Mouse (Mus musculus): ENCODE results near the gene Dad1. TPM values are rescaled to one million over a fixed set of nuclear protein-coding genes. Genes with fewer than 3 reads are reported as not detected.

Dad1 gene
- total and polyA plus RNA-seq, 3 experiments, result 186 to 320 TPM; not detected in 1

GRCm38 (mm10) chr14:54222289-54222727 is 31.6 kb downstream of the Dad1 start:
- H3K79me2 ChIP-seq (ENCODE audit: control insufficient read depth, insufficient read depth, low read length, poor library complexity), result no peaks in the 10 kb centered on the region
- peak; percentile 46 for DNase-seq (ENCODE audit: low read depth, low spot score)
- no peak overlapping the region for H3K4me3 ChIP-seq (ENCODE audit: control insufficient read depth in 1 of 2, insufficient read depth in 1 of 2, low read depth in 2 of 2, low read length in 2 of 2)
- 0 out of 2 replicates have a peak overlapping the region, but pooled peaks have one; percentile 12 for H3K27ac ChIP-seq (ENCODE audit: control insufficient read depth, low read depth, low read length)
- TF ChIP-seq SMC3 (IDR thresholded peaks at IDR 0.05; ENCODE audit: low read depth, low read length) (no peak), TBP (IDR thresholded peaks at IDR 0.05; ENCODE audit: low read depth, low read length) (no peak), USF1 (IDR thresholded peaks at IDR 0.05; ENCODE audit: low read depth, low read length) (peak; percentile 46; the same call in 1 of the 2 replicates), MXI1 (IDR thresholded peaks at IDR 0.05; ENCODE audit: low read depth, low read length) (no peak), RAD21 (IDR thresholded peaks at IDR 0.05; ENCODE audit: low read depth, low read length) (no peak)
- peaks cover 0 to 21% of the 10 kb centered on the region in 2 experiments; a peak in 2 of 4 replicates for H3K36me3 ChIP-seq (ENCODE audit: control insufficient read depth in 1 of 2, insufficient read depth in 2 of 2, low read length in 2 of 2)
- H3K9ac ChIP-seq (ENCODE audit: control insufficient read depth, low read depth, low read length, poor library complexity, severe bottlenecking), result no peak overlapping the region
- H3K4me1 ChIP-seq (ENCODE audit: control insufficient read depth in 1 of 2, insufficient read depth in 2 of 2, low read length in 2 of 2), result peaks cover 11 to 34% of the 10 kb centered on the region in 2 experiments
- H3K27me3 ChIP-seq (ENCODE audit: control insufficient read depth in 1 of 2, insufficient read depth in 2 of 2, low read length in 2 of 2), result no peaks in the 10 kb centered on the region
- H3K9me3 ChIP-seq (replicated peaks; ENCODE audit: insufficient read depth, low read length), result no peaks in the 10 kb centered on the region

GRCm38 (mm10) chr14:54221641-54222040 is 32.3 kb downstream of the Dad1 start:
- H3K27ac ChIP-seq (ENCODE audit: control insufficient read depth, low read depth, low read length), result peak overlapping the region; percentile 29; the same call in 1 of the 2 replicates
- H3K4me3 ChIP-seq (ENCODE audit: control insufficient read depth in 1 of 2, insufficient read depth in 1 of 2, low read depth in 2 of 2, low read length in 2 of 2), result no peak overlapping the region
- no peaks in the 10 kb centered on the region for H3K27me3 ChIP-seq (ENCODE audit: control insufficient read depth in 1 of 2, insufficient read depth in 2 of 2, low read length in 2 of 2)
- no peaks in the 10 kb centered on the region for H3K79me2 ChIP-seq (ENCODE audit: control insufficient read depth, insufficient read depth, low read length, poor library complexity)
- no peak overlapping the region for H3K9ac ChIP-seq (ENCODE audit: control insufficient read depth, low read depth, low read length, poor library complexity, severe bottlenecking)
- no peaks in the 10 kb centered on the region for H3K9me3 ChIP-seq (replicated peaks; ENCODE audit: insufficient read depth, low read length)
- H3K36me3 ChIP-seq (ENCODE audit: control insufficient read depth in 1 of 2, insufficient read depth in 2 of 2, low read length in 2 of 2), result peaks cover 0 to 15% of the 10 kb centered on the region in 2 experiments; a peak in 2 of 4 replicates
- DNase-seq (ENCODE audit: low read depth, low spot score), result no peak
- H3K4me1 ChIP-seq (ENCODE audit: control insufficient read depth in 1 of 2, insufficient read depth in 2 of 2, low read length in 2 of 2), result peaks cover 8 to 30% of the 10 kb centered on the region in 2 experiments
- TF ChIP-seq BHLHE40 (IDR thresholded peaks at IDR 0.05; ENCODE audit: borderline replicate concordance, low read depth, low read length), result no peak
- no peak for TF ChIP-seq POLR2AphosphoS2 (IDR thresholded peaks at IDR 0.05; ENCODE audit: low read length)
- no peak for TF ChIP-seq MAFK (IDR thresholded peaks at IDR 0.05; ENCODE audit: borderline replicate concordance, low read depth, low read length)
- TF ChIP-seq POLR2AphosphoS5 (IDR thresholded peaks at IDR 0.05; ENCODE audit: borderline replicate concordance, low read depth, low read length), result no peak

GRCm38 (mm10) chr14:54220726-54221494 is 33.0 kb downstream of the Dad1 start:
- no peaks in the 10 kb centered on the region for H3K9me3 ChIP-seq (replicated peaks; ENCODE audit: insufficient read depth, low read length)
- H3K36me3 ChIP-seq (ENCODE audit: control insufficient read depth in 1 of 2, insufficient read depth in 2 of 2, low read length in 2 of 2), result peaks cover 0 to 14% of the 10 kb centered on the region in 2 experiments; a peak in 2 of 4 replicates
- H3K4me3 ChIP-seq (ENCODE audit: control insufficient read depth in 1 of 2, insufficient read depth in 1 of 2, low read depth in 2 of 2, low read length in 2 of 2), result peak overlapping the region in 1 of 2 experiments; percentile 7; a peak in 1 of 4 replicates
- H3K4me1 ChIP-seq (ENCODE audit: control insufficient read depth in 1 of 2, insufficient read depth in 2 of 2, low read length in 2 of 2), result peaks cover 7 to 28% of the 10 kb centered on the region in 2 experiments
- no peaks in the 10 kb centered on the region for H3K27me3 ChIP-seq (ENCODE audit: control insufficient read depth in 1 of 2, insufficient read depth in 2 of 2, low read length in 2 of 2)
- H3K79me2 ChIP-seq (ENCODE audit: control insufficient read depth, insufficient read depth, low read length, poor library complexity), result no peaks in the 10 kb centered on the region
- peak overlapping the region; percentile 29; the same call in 1 of the 2 replicates for H3K27ac ChIP-seq (ENCODE audit: control insufficient read depth, low read depth, low read length)
- peak; percentile 40 for DNase-seq (ENCODE audit: low read depth, low spot score)
- H3K9ac ChIP-seq (ENCODE audit: control insufficient read depth, low read depth, low read length, poor library complexity, severe bottlenecking), result no peak overlapping the region
- TF ChIP-seq USF1 (IDR thresholded peaks at IDR 0.05; ENCODE audit: low read depth, low read length), result no peak
- TF ChIP-seq NELFE (IDR thresholded peaks at IDR 0.05; ENCODE audit: low read depth, low read length), result no peak
- TF ChIP-seq SMC3 (IDR thresholded peaks at IDR 0.05; ENCODE audit: low read depth, low read length), result 0 out of 2 replicates have a peak, but pooled peaks have one; percentile 18
- TF ChIP-seq MAX (IDR thresholded peaks at IDR 0.05; ENCODE audit: low read length), result no peak
- TF ChIP-seq TBP (IDR thresholded peaks at IDR 0.05; ENCODE audit: low read depth, low read length), result no peak
- no peak for TF ChIP-seq GABPA (IDR thresholded peaks at IDR 0.05; ENCODE audit: low read depth, low read length)
- peak; percentile 66 for TF ChIP-seq GATA1 (IDR thresholded peaks at IDR 0.05; ENCODE audit: low read depth, low read length)
- TF ChIP-seq MYC (IDR thresholded peaks at IDR 0.05; ENCODE audit: low read depth, low read length), result no peak
- TF ChIP-seq NRF1 (IDR thresholded peaks at IDR 0.05; ENCODE audit: insufficient read depth, low read depth, low read length, poor library complexity, severe bottlenecking), result no peak
- no peak for TF ChIP-seq UBTF (IDR thresholded peaks at IDR 0.05; ENCODE audit: borderline replicate concordance, insufficient read depth, low read depth, low read length)
- peak; percentile 45; the same call in 1 of the 2 replicates for TF ChIP-seq ETS1 (IDR thresholded peaks at IDR 0.05; ENCODE audit: low read depth, low read length)
- no peak for TF ChIP-seq POLR2AphosphoS5 (IDR thresholded peaks at IDR 0.05; ENCODE audit: borderline replicate concordance, low read depth, low read length)
- TF ChIP-seq ZMIZ1 (IDR thresholded peaks at IDR 0.05; ENCODE audit: low read depth, low read length), result no peak
- no peak; the same call in 1 of the 2 replicates for TF ChIP-seq RAD21 (IDR thresholded peaks at IDR 0.05; ENCODE audit: low read depth, low read length)
- TF ChIP-seq TCF12 (IDR thresholded peaks at IDR 0.05; ENCODE audit: low read depth, low read length), result peak; percentile 55; the same call in 1 of the 2 replicates
- no peak for TF ChIP-seq POLR2A (IDR thresholded peaks at IDR 0.05; ENCODE audit: control insufficient read depth in 1 of 2, insufficient read depth in 1 of 2, low read depth in 1 of 2, low read length in 2 of 2, poor library complexity in 1 of 2)
- TF ChIP-seq TAL1 (IDR thresholded peaks at IDR 0.05; ENCODE audit: low read length), result no peak
- TF ChIP-seq HCFC1 (IDR thresholded peaks at IDR 0.05; ENCODE audit: low read depth, low read length), result no peak
- peak; percentile 30; the same call in 1 of the 2 replicates for TF ChIP-seq MXI1 (IDR thresholded peaks at IDR 0.05; ENCODE audit: low read depth, low read length)
